ENCODE assay signal across 26 mouse cellular contexts in the genomic region with DNA sequence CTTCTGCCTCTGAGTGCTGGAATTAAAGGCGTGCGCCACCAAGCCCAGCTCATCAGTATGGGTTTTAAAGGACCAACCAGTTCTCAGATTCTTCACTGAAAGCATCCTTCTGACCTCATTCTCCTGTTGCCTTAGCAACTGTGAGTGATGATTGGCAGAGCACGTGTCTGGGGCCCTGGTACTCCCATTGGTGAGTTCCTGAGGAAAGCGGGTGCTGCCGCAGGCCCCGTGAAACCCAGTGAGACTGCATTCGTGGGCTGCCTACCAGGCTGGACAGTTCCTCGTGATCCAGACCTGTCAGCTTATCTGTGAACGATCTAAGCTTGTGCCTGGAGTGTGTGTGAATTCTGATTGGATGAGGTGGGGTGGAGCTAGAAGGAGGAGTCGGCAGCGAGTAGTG. TPM values are rescaled to one million over a fixed set of nuclear protein-coding genes. Genes with fewer than 3 reads are reported as not detected.
A peak's percentile ranks its signal among the peaks of the same experiment; 100 is the strongest.
DNase-seq lines count a peak whose midpoint lies in the region; ATAC-seq and TF ChIP-seq lines count a peak whose summit lies in the region.
"Had no signal": no experiment of that assay in that cellular context is flagged by ENCODE, and none has a peak within 500 bp of the region (broad histone marks: within the 10 kb centered on the region; RNA-seq: fewer than 3 reads in every experiment).

No protein-coding gene starts in this region.

- no peak overlapping the region for H3K9ac ChIP-seq in forebrain, embryonic 13.5 days
- no peak overlapping the region for H3K9ac ChIP-seq in forebrain, embryonic 15.5 days (replicated peaks)
- H3K9ac ChIP-seq in hindbrain, embryonic 16.5 days (ENCODE audit: low read depth, low read length) = no peak overlapping the region
- H3K9ac ChIP-seq in hindbrain, embryonic 11.5 days (ENCODE audit: low read depth, low read length) = no peak overlapping the region
- H3K9ac ChIP-seq in midbrain, embryonic 16.5 days (ENCODE audit: low read depth, low read length) = no peak overlapping the region
- H3K9ac ChIP-seq in midbrain, embryonic 11.5 days (ENCODE audit: low read length) = no peak overlapping the region
- H3K9ac ChIP-seq: embryonic facial prominence, embryonic 13.5 days; liver, embryonic 15.5 days had no signal

- intact Hi-C loops in left cerebral cortex, postnatal 36 days (cut with DNase I) = no loop called here

- 0 out of 2 replicates have a peak, but pooled peaks have one; percentile 45 for ATAC-seq in forebrain, embryonic 13.5 days
- no peak; the same call in 1 of the 2 replicates for ATAC-seq in forebrain, embryonic 15.5 days (replicated peaks)
- ATAC-seq in hindbrain, embryonic 16.5 days = peak; percentile 66; the same call in 1 of the 2 replicates
- ATAC-seq in hindbrain, embryonic 11.5 days (ENCODE audit: low FRiP score) = no peak
- peak; percentile 49 for ATAC-seq in midbrain, embryonic 16.5 days
- ATAC-seq in midbrain, embryonic 11.5 days (ENCODE audit: low FRiP score) = no peak
- ATAC-seq: inflammation-experienced regulatory T-cells, adult 6 months had no signal

- TF ChIP-seq CTCF in brain, embryonic 14.5 days (IDR thresholded peaks at IDR 0.05; ENCODE audit: borderline replicate concordance, extremely low read depth, insufficient read depth, insufficient read length) = no peak

- DNase-seq in hindbrain, embryonic 11.5 days (ENCODE audit: low spot score) = no peak
- no peak for DNase-seq in midbrain, embryonic 11.5 days (ENCODE audit: low spot score, missing footprints)
- peak; percentile 50 for DNase-seq in brain, embryonic 14.5 days (ENCODE audit: low read depth)
- no peak for DNase-seq in left cerebral cortex, postnatal 36 days (ENCODE audit: low spot score in 2 of 2)
- DNase-seq: adrenal gland, adult 2 months; cerebellum, adult 2 months; cerebellum, postnatal 25 days; gastrocnemius, adult 2 months; kidney, adult 18-20 months; kidney, postnatal 4 days; left cerebral cortex, postnatal 4 days; liver; right cerebral cortex, postnatal 25 days; spleen, adult 18-20 months; thymus, postnatal 25 days had no signal

- TF ChIP-seq POLR2A in brain, embryonic 14.5 days (IDR thresholded peaks at IDR 0.05; ENCODE audit: borderline replicate concordance, extremely low read depth, insufficient read depth, insufficient read length, poor library complexity, severe bottlenecking) = no peak

- H3K36me3 ChIP-seq in forebrain, embryonic 13.5 days (ENCODE audit: poor library complexity, severe bottlenecking) = no peaks in the 10 kb centered on the region
- H3K36me3 ChIP-seq in forebrain, embryonic 15.5 days = no peaks in the 10 kb centered on the region
- H3K36me3 ChIP-seq in hindbrain, embryonic 16.5 days (ENCODE audit: control insufficient read depth, insufficient read depth, low read length) = no peaks in the 10 kb centered on the region
- no peaks in the 10 kb centered on the region for H3K36me3 ChIP-seq in hindbrain, embryonic 11.5 days (ENCODE audit: control insufficient read depth, insufficient read depth, low read length)
- no peaks in the 10 kb centered on the region for H3K36me3 ChIP-seq in midbrain, embryonic 16.5 days (ENCODE audit: control insufficient read depth, insufficient read depth, low read length)
- H3K36me3 ChIP-seq in midbrain, embryonic 11.5 days (ENCODE audit: control insufficient read depth, insufficient read depth, low read length) = no peaks in the 10 kb centered on the region
- H3K36me3 ChIP-seq: embryonic facial prominence, embryonic 13.5 days; liver, embryonic 15.5 days had no signal

- H3K4me2 ChIP-seq in forebrain, embryonic 13.5 days = no peak overlapping the region
- H3K4me2 ChIP-seq in forebrain, embryonic 15.5 days (replicated peaks) = no peak overlapping the region
- H3K4me2 ChIP-seq in hindbrain, embryonic 16.5 days (ENCODE audit: low read length) = no peak overlapping the region
- no peak overlapping the region for H3K4me2 ChIP-seq in hindbrain, embryonic 11.5 days (replicated peaks; ENCODE audit: low read depth, low read length)
- no peak overlapping the region for H3K4me2 ChIP-seq in midbrain, embryonic 16.5 days (ENCODE audit: low read length)
- no peak overlapping the region for H3K4me2 ChIP-seq in midbrain, embryonic 11.5 days
- H3K4me2 ChIP-seq: embryonic facial prominence, embryonic 13.5 days; liver, embryonic 15.5 days had no signal

- no peaks in the 10 kb centered on the region for H3K4me1 ChIP-seq in forebrain, embryonic 13.5 days
- no peaks in the 10 kb centered on the region for H3K4me1 ChIP-seq in forebrain, embryonic 15.5 days
- H3K4me1 ChIP-seq in hindbrain, embryonic 16.5 days (ENCODE audit: control insufficient read depth, insufficient read depth, low read depth, low read length) = peaks cover 6% of the 10 kb centered on the region; the same call in 1 of the 2 replicates
- H3K4me1 ChIP-seq in hindbrain, embryonic 11.5 days (replicated peaks; ENCODE audit: control insufficient read depth, insufficient read depth, low read length) = no peaks in the 10 kb centered on the region
- peaks cover 6% of the 10 kb centered on the region; the same call in 1 of the 2 replicates for H3K4me1 ChIP-seq in midbrain, embryonic 16.5 days (ENCODE audit: control insufficient read depth, insufficient read depth, low read length)
- H3K4me1 ChIP-seq in midbrain, embryonic 11.5 days (ENCODE audit: control insufficient read depth, insufficient read depth, low read length) = no peaks in the 10 kb centered on the region

- no peaks in the 10 kb centered on the region for H3K27me3 ChIP-seq in forebrain, embryonic 13.5 days
- H3K27me3 ChIP-seq in forebrain, embryonic 15.5 days = no peaks in the 10 kb centered on the region
- no peaks in the 10 kb centered on the region for H3K27me3 ChIP-seq in hindbrain, embryonic 16.5 days (replicated peaks; ENCODE audit: control insufficient read depth, insufficient read depth, low read length)
- no peaks in the 10 kb centered on the region for H3K27me3 ChIP-seq in hindbrain, embryonic 11.5 days (ENCODE audit: control insufficient read depth, insufficient read depth, low read length)
- H3K27me3 ChIP-seq in midbrain, embryonic 16.5 days (ENCODE audit: control insufficient read depth, insufficient read depth, low read depth, low read length) = no peaks in the 10 kb centered on the region
- no peaks in the 10 kb centered on the region for H3K27me3 ChIP-seq in midbrain, embryonic 11.5 days (ENCODE audit: control insufficient read depth, insufficient read depth, low read length)
- H3K27me3 ChIP-seq: embryonic facial prominence, embryonic 13.5 days; liver, embryonic 15.5 days had no signal

- 67% methylated on average over 11 of the region's 11 CpGs for WGBS in forebrain, embryonic 13.5 days
- WGBS in forebrain, embryonic 15.5 days = 60% methylated on average over 11 of the region's 11 CpGs
- WGBS in hindbrain, embryonic 16.5 days = 57% methylated on average over 11 of the region's 11 CpGs
- 61% methylated on average over 11 of the region's 11 CpGs for WGBS in hindbrain, embryonic 11.5 days
- WGBS in midbrain, embryonic 16.5 days = 58% methylated on average over 11 of the region's 11 CpGs
- WGBS in midbrain, embryonic 11.5 days = 69% methylated on average over 11 of the region's 11 CpGs

- H3K4me3 ChIP-seq in forebrain, embryonic 13.5 days = no peak overlapping the region
- no peak overlapping the region for H3K4me3 ChIP-seq in forebrain, embryonic 15.5 days
- H3K4me3 ChIP-seq in hindbrain, embryonic 16.5 days (ENCODE audit: low read length) = no peak overlapping the region
- no peak overlapping the region for H3K4me3 ChIP-seq in hindbrain, embryonic 11.5 days (ENCODE audit: low read depth, low read length)
- no peak overlapping the region for H3K4me3 ChIP-seq in midbrain, embryonic 16.5 days (ENCODE audit: low read depth, low read length)
- H3K4me3 ChIP-seq in midbrain, embryonic 11.5 days (ENCODE audit: low read depth, low read length) = no peak overlapping the region
- H3K4me3 ChIP-seq: embryonic facial prominence, embryonic 13.5 days; erythroblast, embryonic 14.5 days; gastrocnemius, adult 2 months; left cerebral cortex, adult 2 months; liver, embryonic 15.5 days; myocyte had no signal

- no peak overlapping the region for H3K27ac ChIP-seq in forebrain, embryonic 13.5 days
- H3K27ac ChIP-seq in forebrain, embryonic 15.5 days (replicated peaks) = no peak overlapping the region
- H3K27ac ChIP-seq in hindbrain, embryonic 16.5 days (ENCODE audit: low read depth, low read length) = no peak overlapping the region
- H3K27ac ChIP-seq in hindbrain, embryonic 11.5 days (ENCODE audit: low read depth, low read length) = no peak overlapping the region
- H3K27ac ChIP-seq in midbrain, embryonic 16.5 days (ENCODE audit: low read length) = no peak overlapping the region
- no peak overlapping the region for H3K27ac ChIP-seq in midbrain, embryonic 11.5 days (ENCODE audit: low read depth, low read length)
- H3K27ac ChIP-seq: embryonic facial prominence, embryonic 13.5 days; gastrocnemius, adult 2 months; left cerebral cortex, adult 2 months; liver, embryonic 15.5 days; macrophage had no signal

- H3K9me3 ChIP-seq in forebrain, embryonic 13.5 days (replicated peaks) = no peaks in the 10 kb centered on the region
- H3K9me3 ChIP-seq in forebrain, embryonic 15.5 days = no peaks in the 10 kb centered on the region
- no peaks in the 10 kb centered on the region for H3K9me3 ChIP-seq in hindbrain, embryonic 16.5 days (ENCODE audit: control insufficient read depth, low read length)
- H3K9me3 ChIP-seq in hindbrain, embryonic 11.5 days (ENCODE audit: control insufficient read depth, low read length) = no peaks in the 10 kb centered on the region
- H3K9me3 ChIP-seq in midbrain, embryonic 16.5 days (replicated peaks; ENCODE audit: control insufficient read depth, low read length, poor library complexity, severe bottlenecking) = no peaks in the 10 kb centered on the region
- no peaks in the 10 kb centered on the region for H3K9me3 ChIP-seq in midbrain, embryonic 11.5 days (ENCODE audit: control insufficient read depth, low read length)
- H3K9me3 ChIP-seq: embryonic facial prominence, embryonic 13.5 days; liver, embryonic 15.5 days had no signal

RNA-seq across cellular contexts. Expression of gene Arhgdib, which starts 45.0 kb away (rescaled TPM):
- polyA plus RNA-seq in forebrain, embryonic 13.5 days (2015; fragmentation: Nextera tagmentation; extraction: Ambion mirVana) = 11.0 and 11.5 TPM in 2 replicates
- 16.8 and 17.1 TPM in 2 replicates for polyA plus RNA-seq in forebrain, embryonic 15.5 days (2015; fragmentation: Nextera tagmentation; extraction: Ambion mirVana)
- polyA plus RNA-seq in hindbrain, embryonic 16.5 days (2015; fragmentation: Nextera tagmentation; extraction: Ambion mirVana) = 14.9 and 22.0 TPM in 2 replicates
- 34.2 and 37.3 TPM in 2 replicates for polyA plus RNA-seq in hindbrain, embryonic 11.5 days (2014; fragmentation: Nextera tagmentation; extraction: Ambion mirVana)
- polyA plus RNA-seq in midbrain, embryonic 16.5 days (2015; fragmentation: Nextera tagmentation; extraction: Ambion mirVana) = 11.9 and 12.7 TPM in 2 replicates
- polyA plus RNA-seq in midbrain, embryonic 11.5 days (2014; fragmentation: Nextera tagmentation; extraction: Ambion mirVana) = 26.3 and 26.4 TPM in 2 replicates
- 17.3 and 23.0 TPM in 2 replicates for polyA plus RNA-seq in brain, embryonic 14.5 days (2012; rRNA removed)
- 10 to 100 TPM in 1 of 2 experiments, 1 to 10 TPM in 1; 8.9 to 11.0 TPM for total RNA-seq in left cerebral cortex, postnatal 36 days (2021)

Comparison
In these comparisons a context has a peak if more than half of its experiments do, and no peak if none do; other contexts are left out.
1. ATAC-seq: peak in forebrain, embryonic 13.5 days (single experiment), hindbrain, embryonic 16.5 days (single experiment) and midbrain, embryonic 16.5 days (single experiment); none in forebrain, embryonic 15.5 days (single experiment), hindbrain, embryonic 11.5 days (single experiment) and midbrain, embryonic 11.5 days (single experiment).